Mouse (Mus musculus): ENCODE data around the gene Nr1i2. TPM values are rescaled to one million over a fixed set of nuclear protein-coding genes. Genes with fewer than 3 reads are reported as not detected.

Gene Nr1i2
- total RNA-seq, 1 experiment: 0.18 TPM

DNA sequence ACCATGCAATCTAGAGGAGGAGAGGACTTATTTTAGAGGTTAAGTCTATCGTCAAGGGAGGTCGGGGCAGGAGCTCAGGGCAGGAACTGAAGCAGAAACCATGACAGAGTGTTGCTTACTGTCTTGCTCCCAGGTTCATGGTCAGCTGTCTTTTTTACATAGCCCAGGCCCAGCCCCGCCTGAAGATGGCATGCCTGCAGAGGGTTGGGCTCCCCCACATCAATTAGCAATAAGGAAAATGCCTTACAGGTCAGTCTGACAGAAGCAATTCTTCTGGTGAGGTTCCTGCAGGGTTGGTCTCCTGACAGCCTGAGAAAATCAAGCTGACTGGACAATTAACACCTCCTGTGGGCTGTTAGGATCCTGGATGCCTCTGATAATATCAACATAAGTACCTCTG, 23.0 kb downstream of the Nr1i2 start:
- Histone ChIP-seq H3K9me3 (ENCODE audit: control insufficient read depth, insufficient read depth, low read depth, low read length) (no peaks in the 10 kb centered on the region), H3K4me3 (ENCODE audit: insufficient read depth in 1 of 2, low read depth in 1 of 2, low read length in 2 of 2, poor library complexity in 1 of 2, severe bottlenecking in 1 of 2) (no peak overlapping the region), H3K4me1 (ENCODE audit: control insufficient read depth in 2 of 2, insufficient read depth in 2 of 2, low read length in 2 of 2, poor library complexity in 1 of 2) (peaks cover 0 to 3% of the 10 kb centered on the region in 2 experiments; a peak in 1 of 4 replicates), H3K27ac (ENCODE audit: insufficient read depth, low read depth, low read length, poor library complexity, severe bottlenecking) (0 out of 2 replicates have a peak overlapping the region, but pooled peaks have one; percentile 2), H3K9ac (ENCODE audit: insufficient read depth, low read depth, low read length, poor library complexity, severe bottlenecking) (no peak overlapping the region), H3K36me3 (ENCODE audit: control insufficient read depth, insufficient read depth, low read length, poor library complexity, severe bottlenecking) (no peaks in the 10 kb centered on the region)
- DNase-seq (ENCODE audit: low read depth, low spot score): no peak
- TF ChIP-seq HCFC1 (IDR thresholded peaks at IDR 0.05; ENCODE audit: borderline replicate concordance, insufficient read depth, low read length) (no peak), CHD2 (IDR thresholded peaks at IDR 0.05; ENCODE audit: low read depth, low read length) (no peak)
- in situ Hi-C loops (cut with MboI; ENCODE audit: low sequenced_read_pairs in 2 of 2, unreplicated experiment in 2 of 2): no loop called here

DNA sequence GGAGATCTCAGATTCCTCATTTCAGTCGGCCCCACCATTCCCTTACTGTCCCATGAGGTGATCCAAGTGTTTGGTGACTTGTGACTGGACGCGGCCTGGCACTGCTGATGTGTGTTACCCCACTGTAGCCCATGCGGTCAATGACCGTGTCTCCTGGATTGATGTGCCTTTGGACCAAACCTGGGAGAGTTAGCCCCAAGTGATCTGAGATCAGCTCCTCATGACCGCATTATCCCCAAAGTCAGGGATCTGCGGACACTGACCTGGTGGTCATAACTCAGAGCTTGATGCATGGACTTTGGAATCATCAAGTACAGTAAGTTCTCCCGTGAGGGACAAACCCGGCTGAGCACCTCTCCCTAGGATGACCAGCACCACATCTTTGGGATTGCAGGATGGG, 38.7 kb downstream of the Nr1i2 start:
- H3K27ac ChIP-seq (ENCODE audit: insufficient read depth, low read depth, low read length, poor library complexity, severe bottlenecking): no peak overlapping the region
- H3K4me3 ChIP-seq (ENCODE audit: insufficient read depth in 1 of 2, low read depth in 1 of 2, low read length in 2 of 2, poor library complexity in 1 of 2, severe bottlenecking in 1 of 2): no peak overlapping the region
- no peaks in the 10 kb centered on the region for H3K9me3 ChIP-seq (ENCODE audit: control insufficient read depth, insufficient read depth, low read depth, low read length)
- no peaks in the 10 kb centered on the region for H3K4me1 ChIP-seq (ENCODE audit: control insufficient read depth in 2 of 2, insufficient read depth in 2 of 2, low read length in 2 of 2, poor library complexity in 1 of 2)
- no peaks in the 10 kb centered on the region for H3K36me3 ChIP-seq (ENCODE audit: control insufficient read depth, insufficient read depth, low read length, poor library complexity, severe bottlenecking)
- TF ChIP-seq ZC3H11A (IDR thresholded peaks at IDR 0.05; ENCODE audit: borderline replicate concordance, low read depth, low read length) (no peak), CHD2 (IDR thresholded peaks at IDR 0.05; ENCODE audit: low read depth, low read length) (no peak), HCFC1 (IDR thresholded peaks at IDR 0.05; ENCODE audit: borderline replicate concordance, insufficient read depth, low read length) (no peak), ZNF384 (IDR thresholded peaks at IDR 0.05; ENCODE audit: low read depth, low read length) (no peak), MAFK (IDR thresholded peaks at IDR 0.05; ENCODE audit: insufficient read depth, low read depth, low read length) (no peak)
- DNase-seq (ENCODE audit: low read depth, low spot score): no peak
- in situ Hi-C loops (cut with MboI; ENCODE audit: low sequenced_read_pairs in 2 of 2, unreplicated experiment in 2 of 2): no loop called here
- no peak overlapping the region for H3K9ac ChIP-seq (ENCODE audit: insufficient read depth, low read depth, low read length, poor library complexity, severe bottlenecking)

DNA sequence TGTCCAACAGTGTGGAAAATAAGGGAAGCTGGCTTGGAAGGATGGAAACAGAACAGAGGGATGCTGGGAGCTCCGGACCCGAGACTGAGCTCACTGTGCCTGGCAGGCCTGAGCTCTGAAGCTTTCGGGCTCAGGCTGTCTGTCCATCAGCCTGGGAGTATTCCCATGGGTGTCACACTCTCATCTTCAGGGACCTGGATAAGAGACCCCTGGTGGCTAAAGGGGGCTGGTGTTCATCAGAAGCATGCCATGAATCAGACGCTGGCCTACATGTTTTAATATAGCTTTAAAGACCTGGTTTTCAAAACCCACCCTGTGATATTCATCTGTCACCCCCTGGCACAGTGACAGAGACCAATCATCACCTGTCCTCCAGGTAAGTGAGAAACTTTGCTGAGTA, 39.5 kb downstream of the Nr1i2 start:
- DNase-seq (ENCODE audit: low read depth, low spot score): no peak
- no peak overlapping the region for H3K27ac ChIP-seq (ENCODE audit: insufficient read depth, low read depth, low read length, poor library complexity, severe bottlenecking)
- no peaks in the 10 kb centered on the region for H3K9me3 ChIP-seq (ENCODE audit: control insufficient read depth, insufficient read depth, low read depth, low read length)
- H3K4me1 ChIP-seq (ENCODE audit: control insufficient read depth in 2 of 2, insufficient read depth in 2 of 2, low read length in 2 of 2, poor library complexity in 1 of 2): no peaks in the 10 kb centered on the region
- no peak overlapping the region for H3K4me3 ChIP-seq (ENCODE audit: insufficient read depth in 1 of 2, low read depth in 1 of 2, low read length in 2 of 2, poor library complexity in 1 of 2, severe bottlenecking in 1 of 2)
- in situ Hi-C loops (cut with MboI; ENCODE audit: low sequenced_read_pairs in 2 of 2, unreplicated experiment in 2 of 2): no loop called here
- H3K36me3 ChIP-seq (ENCODE audit: control insufficient read depth, insufficient read depth, low read length, poor library complexity, severe bottlenecking): no peaks in the 10 kb centered on the region
- TF ChIP-seq CHD2 (IDR thresholded peaks at IDR 0.05; ENCODE audit: low read depth, low read length): no peak
- TF ChIP-seq HCFC1 (IDR thresholded peaks at IDR 0.05; ENCODE audit: borderline replicate concordance, insufficient read depth, low read length): no peak
- no peak for TF ChIP-seq ZC3H11A (IDR thresholded peaks at IDR 0.05; ENCODE audit: borderline replicate concordance, low read depth, low read length)
- TF ChIP-seq MAFK (IDR thresholded peaks at IDR 0.05; ENCODE audit: insufficient read depth, low read depth, low read length): no peak
- no peak for TF ChIP-seq ZNF384 (IDR thresholded peaks at IDR 0.05; ENCODE audit: low read depth, low read length)
- H3K9ac ChIP-seq (ENCODE audit: insufficient read depth, low read depth, low read length, poor library complexity, severe bottlenecking): no peak overlapping the region

DNA sequence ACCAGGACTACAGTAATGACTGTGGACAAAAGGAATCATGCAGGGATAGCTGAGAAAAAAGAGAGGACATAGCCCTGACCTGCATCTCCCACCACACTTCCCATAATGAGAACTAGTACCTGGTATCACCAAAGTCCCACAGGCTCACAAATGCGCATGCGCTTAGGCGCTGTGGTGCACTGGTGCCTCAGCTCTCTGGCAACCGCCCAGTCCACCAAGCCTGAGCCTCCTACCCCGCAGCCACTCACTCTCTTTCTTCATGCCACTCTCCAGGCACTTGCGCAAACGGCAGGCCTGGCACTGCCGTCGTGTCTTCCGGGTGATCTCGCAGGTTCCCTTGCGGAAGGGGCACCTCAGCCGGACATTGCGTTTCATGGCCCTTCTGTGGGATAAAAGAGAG, 40.6 kb downstream of the Nr1i2 start:
- Histone ChIP-seq H3K36me3 (ENCODE audit: control insufficient read depth, insufficient read depth, low read length, poor library complexity, severe bottlenecking) (no peaks in the 10 kb centered on the region), H3K4me3 (ENCODE audit: insufficient read depth in 1 of 2, low read depth in 1 of 2, low read length in 2 of 2, poor library complexity in 1 of 2, severe bottlenecking in 1 of 2) (peak overlapping the region; percentile 47 to 61), H3K9ac (ENCODE audit: insufficient read depth, low read depth, low read length, poor library complexity, severe bottlenecking) (peak overlapping the region; percentile 32; the same call in 1 of the 2 replicates), H3K4me1 (ENCODE audit: control insufficient read depth in 2 of 2, insufficient read depth in 2 of 2, low read length in 2 of 2, poor library complexity in 1 of 2) (0 out of 4 replicates have a peak, but pooled peaks cover 0 to under 1% of the 10 kb centered on the region in 2 experiments), H3K9me3 (ENCODE audit: control insufficient read depth, insufficient read depth, low read depth, low read length) (no peaks in the 10 kb centered on the region), H3K27ac (ENCODE audit: insufficient read depth, low read depth, low read length, poor library complexity, severe bottlenecking) (no peak overlapping the region)
- TF ChIP-seq HCFC1 (IDR thresholded peaks at IDR 0.05; ENCODE audit: borderline replicate concordance, insufficient read depth, low read length): no peak
- no peak for TF ChIP-seq MAFK (IDR thresholded peaks at IDR 0.05; ENCODE audit: insufficient read depth, low read depth, low read length)
- no peak for TF ChIP-seq CHD2 (IDR thresholded peaks at IDR 0.05; ENCODE audit: low read depth, low read length)
- no peak for TF ChIP-seq ZC3H11A (IDR thresholded peaks at IDR 0.05; ENCODE audit: borderline replicate concordance, low read depth, low read length)
- no peak for TF ChIP-seq ZNF384 (IDR thresholded peaks at IDR 0.05; ENCODE audit: low read depth, low read length)
- peak; percentile 30 for DNase-seq (ENCODE audit: low read depth, low spot score)
- in situ Hi-C loops (cut with MboI; ENCODE audit: low sequenced_read_pairs in 2 of 2, unreplicated experiment in 2 of 2): no loop called here

DNA sequence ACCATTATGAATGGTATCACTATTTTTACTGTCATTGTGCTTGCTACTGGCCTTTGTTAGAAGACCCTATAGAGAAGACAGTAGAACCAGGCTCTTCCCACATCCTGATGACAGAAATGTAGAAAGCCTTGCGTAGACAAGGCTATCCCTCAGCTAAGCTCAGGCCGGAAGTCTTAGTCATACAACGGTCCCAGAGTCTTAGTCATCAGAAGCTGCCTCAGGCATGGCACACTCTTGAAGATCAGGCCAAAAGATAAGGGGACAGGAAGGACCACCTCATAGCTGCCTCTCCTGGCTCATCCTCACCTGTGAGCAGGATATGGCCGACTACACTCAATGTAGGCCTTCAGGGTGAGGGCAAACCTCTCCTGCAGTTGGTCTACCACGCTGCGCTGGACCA, 44.2 kb downstream of the Nr1i2 start:
- Histone ChIP-seq H3K27ac (ENCODE audit: insufficient read depth, low read depth, low read length, poor library complexity, severe bottlenecking) (no peak overlapping the region), H3K36me3 (ENCODE audit: control insufficient read depth, insufficient read depth, low read length, poor library complexity, severe bottlenecking) (no peaks in the 10 kb centered on the region), H3K9ac (ENCODE audit: insufficient read depth, low read depth, low read length, poor library complexity, severe bottlenecking) (no peak overlapping the region), H3K4me1 (ENCODE audit: control insufficient read depth in 2 of 2, insufficient read depth in 2 of 2, low read length in 2 of 2, poor library complexity in 1 of 2) (peaks cover 5 to 6% of the 10 kb centered on the region in 2 experiments; a peak in 2 of 4 replicates), H3K9me3 (ENCODE audit: control insufficient read depth, insufficient read depth, low read depth, low read length) (no peaks in the 10 kb centered on the region), H3K4me3 (ENCODE audit: insufficient read depth in 1 of 2, low read depth in 1 of 2, low read length in 2 of 2, poor library complexity in 1 of 2, severe bottlenecking in 1 of 2) (no peak overlapping the region)
- in situ Hi-C loops (cut with MboI; ENCODE audit: low sequenced_read_pairs in 2 of 2, unreplicated experiment in 2 of 2): no loop called here
- TF ChIP-seq HCFC1 (IDR thresholded peaks at IDR 0.05; ENCODE audit: borderline replicate concordance, insufficient read depth, low read length): no peak
- no peak for TF ChIP-seq ZC3H11A (IDR thresholded peaks at IDR 0.05; ENCODE audit: borderline replicate concordance, low read depth, low read length)
- no peak for TF ChIP-seq CHD2 (IDR thresholded peaks at IDR 0.05; ENCODE audit: low read depth, low read length)
- no peak for TF ChIP-seq MAFK (IDR thresholded peaks at IDR 0.05; ENCODE audit: insufficient read depth, low read depth, low read length)
- TF ChIP-seq ZNF384 (IDR thresholded peaks at IDR 0.05; ENCODE audit: low read depth, low read length): no peak
- DNase-seq (ENCODE audit: low read depth, low spot score): no peak

Data from ES-E14 (cell line).